Mouse (Mus musculus): ENCODE data around the gene Gigyf1. TPM values are rescaled to one million over a fixed set of nuclear protein-coding genes. Genes with fewer than 3 reads are reported as not detected.

The Gigyf1 gene
- 10 to 100 TPM; 32.0 to 32.8 TPM for total RNA-seq (2021)
- long read RNA-seq, experiment 1, partial matches to known transcripts = 7 of 18 reads
- long read RNA-seq, experiment 1, other reads (novel, unspliced or antisense) = 11 of 18 reads
- long read RNA-seq, experiment 2, partial matches to known transcripts = 0 of 1 reads
- long read RNA-seq, experiment 2, other reads (novel, unspliced or antisense) = 1 of 1 reads

DNA sequence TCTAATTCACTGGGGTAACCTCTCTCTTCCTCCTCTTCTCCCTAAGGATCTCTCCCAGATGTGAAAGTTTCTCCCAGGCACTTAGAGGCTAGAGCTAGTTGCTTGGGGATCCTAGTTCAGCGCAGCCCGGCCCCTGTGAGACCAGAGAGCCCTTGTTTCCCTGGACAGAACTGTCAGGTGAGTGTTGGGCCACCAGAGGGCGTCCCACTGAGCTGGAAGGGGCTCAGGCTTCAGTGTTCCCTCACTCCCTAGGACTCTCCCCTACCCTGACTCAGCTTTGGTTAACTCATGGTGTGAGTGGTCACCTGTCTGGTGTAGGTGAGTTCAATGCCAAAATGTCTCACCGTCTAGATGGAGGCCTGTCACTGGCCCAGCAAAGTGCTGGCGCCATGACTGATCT lies at the start of gene Gigyf1:
Gene Gigyf1 (plus strand): TSS at position 113 of the 400 bp plus-strand sequence.
- DNase-seq = peak; percentile 55 to 73

DNA sequence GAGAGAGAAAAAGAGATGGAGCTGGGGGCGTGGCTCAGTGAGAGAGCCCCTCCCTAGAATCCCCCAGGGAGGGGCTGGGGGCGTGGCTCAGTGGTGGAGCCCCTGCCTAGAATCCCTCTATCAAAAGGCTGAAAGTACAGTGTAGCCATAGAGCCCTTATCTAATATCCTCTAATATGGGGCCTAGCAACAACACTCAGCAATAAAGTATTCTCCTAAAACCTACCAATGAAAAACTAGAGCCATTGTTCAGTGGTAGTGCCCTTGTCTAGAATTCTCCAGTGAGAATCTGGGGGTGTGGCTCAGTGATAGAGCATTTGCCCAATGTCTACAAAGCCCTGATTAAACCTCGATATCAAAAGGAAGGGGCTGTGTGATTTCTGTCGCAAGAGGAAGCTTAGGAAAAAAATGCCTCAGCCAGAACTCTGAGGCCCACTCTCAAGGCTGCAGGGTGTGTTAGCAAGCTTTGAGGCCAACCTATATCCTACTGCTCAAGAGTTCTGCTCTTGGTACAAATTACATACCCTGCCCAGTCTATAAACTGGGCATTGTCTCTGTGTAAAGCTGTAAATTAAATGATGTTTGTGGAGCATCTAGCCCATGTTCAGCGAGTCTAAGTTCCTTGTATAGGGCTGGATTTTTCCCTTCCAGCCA lies 46.0 kb upstream of the Gigyf1 start:
- DNase-seq = no peak

DNA sequence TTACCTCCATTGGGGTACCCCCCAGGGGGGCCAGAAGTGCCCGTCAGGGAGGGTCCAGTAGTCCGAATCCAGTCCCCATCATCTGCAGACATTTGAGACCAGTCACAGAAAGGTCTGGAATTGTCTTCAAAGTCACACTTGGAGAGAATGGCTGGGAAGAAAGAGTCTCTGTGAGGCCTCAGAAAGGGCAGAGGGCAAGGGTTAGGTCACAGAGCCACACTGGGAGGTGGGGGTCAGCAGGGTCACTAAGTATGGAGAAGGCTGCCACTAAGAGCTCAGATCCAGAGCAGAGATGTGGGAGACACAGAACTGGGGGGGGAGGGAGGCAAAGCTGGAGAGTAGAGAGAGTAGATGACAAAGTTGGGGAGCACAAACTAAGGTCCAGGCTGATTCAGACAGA lies 44.0 kb upstream of the Gigyf1 start:
- DNase-seq = no peak

DNA sequence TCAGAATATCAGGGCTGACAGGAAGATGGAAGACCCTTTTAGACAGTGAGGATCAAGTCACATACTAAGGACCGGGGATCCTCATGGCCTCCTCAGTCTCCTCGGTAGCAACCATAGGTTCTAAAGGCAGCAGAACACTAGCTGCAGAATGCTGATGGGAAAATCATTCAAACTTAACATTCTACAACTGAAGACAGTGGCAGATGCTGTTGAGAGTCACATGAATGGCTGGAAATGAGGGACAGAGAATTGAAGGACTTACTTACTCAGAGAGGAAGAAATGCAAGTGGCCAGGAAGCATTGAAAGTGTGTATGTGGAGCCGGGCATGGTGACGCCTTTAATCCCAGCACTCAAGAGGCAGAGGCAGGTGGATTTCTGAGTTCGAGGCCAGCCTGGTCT lies 41.4 kb upstream of the Gigyf1 start, which contains the start of gene Zan:
Gene Zan (minus strand): TSS at position 101 of the 400 bp plus-strand sequence.
- no peak for DNase-seq

DNA sequence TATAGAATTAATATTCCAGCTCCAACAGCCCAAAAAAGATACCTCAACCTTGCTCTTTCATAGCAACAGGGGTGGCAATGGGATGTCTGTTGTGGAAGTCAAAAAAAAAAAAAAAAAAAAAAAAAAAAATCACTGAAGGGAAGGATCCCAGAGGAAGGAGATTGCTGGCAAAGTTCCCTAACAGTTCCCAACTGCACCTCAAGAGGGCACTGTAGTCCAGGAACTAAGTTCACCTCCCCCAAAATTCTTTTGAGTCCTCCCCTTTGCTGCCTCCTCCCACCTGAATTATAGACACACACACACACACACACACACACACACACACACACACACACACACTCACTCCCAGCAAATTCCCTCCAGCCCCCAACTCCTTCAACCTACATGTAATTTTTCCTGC lies 37.2 kb upstream of the Gigyf1 start:
- DNase-seq = peak; percentile 71 to 72

DNA sequence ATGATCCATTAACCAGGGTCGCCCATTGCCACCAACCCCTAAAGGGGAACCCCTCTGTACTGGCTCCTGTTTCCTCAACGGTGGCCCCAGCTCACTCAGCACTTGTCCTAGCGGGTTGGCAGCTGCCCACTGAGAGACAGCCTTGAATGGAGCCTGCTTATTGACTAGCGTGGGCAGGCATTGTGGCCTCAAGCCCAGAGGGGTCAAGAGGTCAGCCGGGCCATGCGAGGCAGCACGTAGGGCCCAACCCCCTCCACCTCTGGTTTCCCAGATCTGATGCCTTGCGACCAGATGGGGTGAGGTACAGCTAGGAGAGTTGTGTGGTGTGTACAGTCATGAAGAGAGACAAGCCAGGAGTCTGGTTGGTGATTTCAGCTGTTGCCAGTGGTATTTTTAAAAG lies 36.5 kb upstream of the Gigyf1 start:
- peak; percentile 50 to 57 for DNase-seq

DNA sequence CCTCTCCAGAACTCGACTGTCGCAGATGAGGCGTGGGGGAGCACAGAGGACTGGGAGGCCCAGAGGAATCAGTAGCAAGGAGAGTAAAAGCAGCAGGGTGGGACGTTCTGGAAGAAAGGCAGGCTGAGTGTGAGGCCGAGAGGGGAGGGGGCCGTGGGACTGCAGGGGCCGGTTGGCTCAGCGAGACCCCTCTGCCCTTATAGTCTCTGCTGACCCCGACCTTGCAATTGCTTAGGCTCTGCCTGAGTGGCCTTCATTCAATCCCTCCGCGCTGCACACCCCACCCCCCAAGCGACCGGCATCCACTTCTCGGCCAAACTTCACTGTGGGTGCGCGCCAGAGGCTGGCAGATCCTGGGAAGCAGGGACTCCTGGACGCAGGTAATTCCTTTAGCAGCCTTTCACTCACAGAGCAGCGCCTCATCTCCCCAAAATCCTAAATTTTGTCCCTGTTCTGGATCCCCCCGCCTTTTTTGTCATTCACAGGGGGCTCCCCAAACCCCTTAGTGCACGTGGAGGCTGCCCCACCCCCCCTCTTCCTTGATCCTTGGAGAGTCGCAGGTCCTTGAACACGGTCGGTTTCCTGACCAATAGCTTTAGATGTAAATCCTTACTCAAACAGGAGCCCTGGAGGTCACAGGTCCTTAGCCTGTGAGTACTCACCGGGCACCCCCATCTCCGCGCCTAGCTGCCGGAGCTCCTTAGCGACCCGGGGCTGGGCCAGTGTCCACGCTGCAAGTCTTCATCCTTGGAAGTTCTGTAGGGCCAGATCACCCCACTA lies 33.1 kb upstream of the Gigyf1 start:
- no peak for DNase-seq

DNA sequence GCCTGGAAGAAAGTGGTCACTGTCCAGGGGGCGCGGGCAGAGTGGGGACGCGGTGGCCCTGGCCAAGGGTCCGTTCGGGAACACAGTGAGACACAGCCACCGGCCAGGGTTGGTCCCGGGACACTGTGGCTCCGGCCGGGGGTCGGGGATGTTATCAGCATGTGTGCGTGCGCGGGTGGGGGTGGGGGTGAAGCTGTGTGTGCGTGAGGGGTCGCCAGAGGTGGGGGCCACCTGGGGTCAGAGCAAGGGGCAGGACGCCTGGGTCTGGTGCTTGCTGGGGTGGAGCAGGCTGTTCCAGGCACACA lies 32.5 kb upstream of the Gigyf1 start:
- DNase-seq = no peak

DNA sequence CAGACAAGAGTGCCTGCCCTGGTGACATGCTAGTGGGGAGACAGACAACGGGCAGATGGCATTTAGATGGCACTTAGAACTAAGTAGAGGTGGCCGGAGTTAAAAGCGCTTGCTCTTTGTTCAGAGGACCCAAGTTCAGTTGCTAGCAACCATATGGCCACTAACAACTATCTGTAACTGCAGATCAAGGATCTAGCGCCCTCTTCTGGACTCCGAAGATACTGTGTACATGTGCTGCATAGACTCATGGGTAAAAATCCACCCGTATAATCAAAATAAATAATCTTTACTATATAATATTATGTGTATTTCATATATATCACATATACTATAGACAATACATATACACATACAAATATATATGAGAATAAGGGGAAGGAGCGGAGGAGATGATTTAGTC lies 30.7 kb upstream of the Gigyf1 start:
- DNase-seq = no peak

DNA sequence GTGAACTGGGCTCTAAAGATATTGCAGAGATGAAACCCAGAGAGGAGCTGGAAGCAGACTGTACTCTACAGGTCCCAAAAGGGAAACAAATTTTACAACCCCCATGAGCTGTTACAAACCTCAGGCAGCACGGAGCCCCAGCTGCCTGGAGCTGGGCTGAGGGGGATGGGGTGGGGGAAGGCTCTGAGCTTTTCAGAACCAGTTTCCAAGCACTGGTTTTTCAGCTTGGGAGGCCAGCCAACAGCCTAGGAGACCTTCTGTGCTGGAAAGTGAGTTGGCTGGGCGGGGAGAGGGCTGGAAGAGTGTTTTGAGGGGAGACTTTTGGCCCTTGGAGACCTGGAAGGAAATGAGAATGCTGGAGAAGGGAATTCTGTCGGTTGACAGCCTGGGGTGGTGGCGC lies 26.8 kb upstream of the Gigyf1 start:
- no peak for DNase-seq

DNA sequence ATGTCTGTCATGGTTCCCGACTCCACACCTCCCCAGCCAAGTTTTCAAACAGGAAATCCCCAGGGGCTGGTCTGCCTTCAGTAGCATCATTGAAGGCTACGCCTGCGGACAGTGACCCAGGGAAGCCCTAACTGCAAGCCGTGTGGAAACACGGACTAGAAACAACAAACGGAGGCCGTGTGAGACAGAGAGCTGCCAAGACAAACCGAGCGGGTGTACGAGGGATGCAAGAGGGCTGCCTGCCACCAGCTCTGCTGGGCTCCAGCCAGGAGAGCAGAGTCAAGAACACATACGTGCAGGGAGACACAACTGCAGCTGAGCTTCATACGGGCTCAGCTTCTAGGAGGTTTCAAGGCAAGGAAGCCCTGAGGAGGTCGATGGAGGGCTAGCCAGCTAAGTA lies 24.5 kb upstream of the Gigyf1 start:
- DNase-seq = peak in 1 of 2 experiments; percentile 48

DNA sequence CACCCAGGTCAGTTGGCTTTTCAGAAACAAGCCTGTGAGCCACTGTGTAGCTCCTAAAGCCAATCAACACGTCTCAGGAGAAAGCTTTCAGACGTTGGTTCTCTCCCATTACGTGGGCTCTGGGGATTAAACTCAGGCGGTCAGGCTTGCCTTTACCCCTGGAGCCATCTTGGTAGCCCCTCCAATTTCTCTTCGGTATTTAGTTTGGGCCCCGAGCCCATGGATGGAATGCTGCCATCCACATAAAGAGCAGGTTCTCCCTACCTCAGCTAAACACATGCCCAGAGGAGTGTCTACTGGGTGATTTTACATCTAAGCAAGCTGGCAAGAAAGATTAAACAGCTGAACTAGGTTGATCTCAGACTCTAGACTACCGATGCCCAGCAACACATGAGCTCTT lies 18.2 kb upstream of the Gigyf1 start:
- DNase-seq = no peak

DNA sequence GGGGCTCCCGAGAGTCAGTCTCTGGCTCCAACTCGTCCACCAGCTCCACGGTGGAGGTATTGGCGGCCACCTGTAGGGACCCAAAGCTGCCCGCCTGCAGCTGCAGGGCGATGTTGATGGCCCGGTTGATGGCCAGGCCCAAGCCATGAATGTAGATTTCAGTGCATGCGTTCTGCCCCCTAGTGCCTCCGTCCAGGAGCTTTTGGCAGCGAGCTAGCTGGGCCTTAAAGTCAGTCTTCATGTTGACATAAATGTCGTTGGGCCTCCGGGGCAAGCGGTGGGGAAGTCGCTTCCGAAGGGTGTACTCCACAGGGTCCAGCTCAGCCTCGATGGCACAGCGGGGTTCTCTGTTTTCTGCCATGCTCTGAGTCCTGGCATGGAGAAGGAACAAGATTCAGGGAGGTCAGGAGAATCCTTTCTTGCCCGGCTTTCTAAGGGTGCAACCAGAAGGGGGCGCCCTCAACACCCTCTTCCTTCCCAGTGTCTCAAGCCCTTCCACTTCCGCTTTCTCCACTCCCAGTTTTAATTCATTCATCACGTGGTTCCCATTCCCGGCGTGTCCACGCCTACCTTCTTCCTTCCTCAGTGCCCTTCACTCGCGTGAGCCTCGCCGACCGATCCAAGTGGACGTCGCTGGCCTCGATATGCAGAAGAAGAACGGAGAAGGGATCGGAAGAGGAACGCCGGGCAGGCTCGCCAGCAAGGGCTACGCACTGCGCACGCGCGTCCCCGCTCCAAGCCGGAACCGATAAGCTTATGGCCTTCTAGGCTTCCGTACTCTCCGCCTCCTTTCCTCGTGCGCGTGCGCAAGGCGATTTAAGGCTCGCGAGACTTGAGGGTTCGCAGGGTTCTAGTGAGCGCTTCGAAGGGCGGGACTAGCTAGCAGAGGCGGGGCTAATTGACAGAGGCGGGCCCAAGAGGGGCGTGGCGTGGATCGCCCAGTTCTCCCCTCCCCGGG lies 16.4 kb upstream of the Gigyf1 start, which contains the start of gene Pop7:
Gene Pop7 (minus strand): TSS at position 810 of the 958 bp plus-strand sequence.
- peak; percentile 99 to 100 for DNase-seq

DNA sequence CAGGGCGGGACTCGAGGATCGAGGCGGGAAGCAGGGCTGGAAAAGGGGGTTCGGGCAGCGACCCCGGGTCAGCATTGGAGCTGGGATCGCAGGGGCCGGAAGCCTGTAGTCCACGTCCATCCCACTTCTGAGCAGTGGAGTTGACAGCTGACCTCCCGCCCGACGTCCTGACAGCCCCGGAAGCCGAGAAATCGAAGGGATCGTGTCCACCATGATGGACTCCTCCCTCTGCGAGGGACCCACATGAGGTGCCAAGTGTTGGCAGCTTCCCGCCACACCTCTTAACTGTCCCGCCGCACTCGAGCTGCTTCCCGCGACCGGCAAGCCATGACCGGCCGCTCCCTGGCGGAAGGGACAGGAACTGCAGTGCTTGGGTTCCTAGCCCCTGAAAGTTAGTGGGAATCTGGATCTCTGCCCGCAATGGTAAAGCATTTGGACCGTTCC lies 15.7 kb upstream of the Gigyf1 start:
- DNase-seq = peak; percentile 84 to 89

DNA sequence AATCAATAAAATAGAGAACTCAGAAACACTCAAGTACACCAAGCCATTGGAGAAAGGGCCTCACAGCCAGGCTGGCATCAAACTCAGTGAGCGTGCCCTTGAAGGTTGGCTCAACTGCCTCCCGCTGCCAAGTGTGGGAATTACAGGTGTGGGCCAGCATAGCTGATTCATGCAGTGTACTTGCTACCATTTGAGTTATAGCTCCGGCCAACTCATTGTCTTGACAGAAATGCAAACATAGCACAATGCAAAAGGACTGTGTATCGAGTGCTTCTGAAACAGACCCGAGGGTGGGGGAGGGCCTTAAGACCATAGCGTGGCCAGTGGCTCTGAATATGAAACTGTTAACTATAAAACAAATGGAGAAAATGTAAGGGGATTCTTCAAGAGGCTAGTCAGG lies 14.3 kb upstream of the Gigyf1 start:
- DNase-seq = peak in 1 of 2 experiments; percentile 51

DNA sequence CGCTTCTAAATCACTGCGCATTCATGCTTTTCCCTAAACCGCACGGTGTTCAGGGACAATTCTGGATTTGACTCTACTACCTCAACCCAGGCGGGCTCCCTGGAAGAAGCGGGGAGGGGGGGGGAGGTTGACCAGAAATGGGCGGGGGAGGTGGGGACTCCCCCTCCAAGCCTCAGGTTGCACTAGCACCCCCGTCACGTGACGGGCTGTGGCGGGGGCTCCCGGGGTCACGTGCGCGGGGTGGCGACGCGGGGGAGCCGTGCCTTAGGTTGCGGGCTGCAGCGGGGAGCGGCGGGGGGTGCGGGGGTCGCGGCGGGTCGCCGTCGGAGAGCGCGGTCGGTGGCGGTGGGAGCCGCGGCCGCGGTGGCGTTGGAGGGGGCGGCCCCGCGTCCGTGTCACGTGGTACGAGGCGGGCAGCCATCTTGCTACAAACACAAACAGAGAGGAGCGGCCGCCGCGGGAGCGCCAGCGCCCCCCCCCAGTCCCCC lies 8.3 kb upstream of the Gigyf1 start:
- peak; percentile 83 to 89 for DNase-seq

DNA sequence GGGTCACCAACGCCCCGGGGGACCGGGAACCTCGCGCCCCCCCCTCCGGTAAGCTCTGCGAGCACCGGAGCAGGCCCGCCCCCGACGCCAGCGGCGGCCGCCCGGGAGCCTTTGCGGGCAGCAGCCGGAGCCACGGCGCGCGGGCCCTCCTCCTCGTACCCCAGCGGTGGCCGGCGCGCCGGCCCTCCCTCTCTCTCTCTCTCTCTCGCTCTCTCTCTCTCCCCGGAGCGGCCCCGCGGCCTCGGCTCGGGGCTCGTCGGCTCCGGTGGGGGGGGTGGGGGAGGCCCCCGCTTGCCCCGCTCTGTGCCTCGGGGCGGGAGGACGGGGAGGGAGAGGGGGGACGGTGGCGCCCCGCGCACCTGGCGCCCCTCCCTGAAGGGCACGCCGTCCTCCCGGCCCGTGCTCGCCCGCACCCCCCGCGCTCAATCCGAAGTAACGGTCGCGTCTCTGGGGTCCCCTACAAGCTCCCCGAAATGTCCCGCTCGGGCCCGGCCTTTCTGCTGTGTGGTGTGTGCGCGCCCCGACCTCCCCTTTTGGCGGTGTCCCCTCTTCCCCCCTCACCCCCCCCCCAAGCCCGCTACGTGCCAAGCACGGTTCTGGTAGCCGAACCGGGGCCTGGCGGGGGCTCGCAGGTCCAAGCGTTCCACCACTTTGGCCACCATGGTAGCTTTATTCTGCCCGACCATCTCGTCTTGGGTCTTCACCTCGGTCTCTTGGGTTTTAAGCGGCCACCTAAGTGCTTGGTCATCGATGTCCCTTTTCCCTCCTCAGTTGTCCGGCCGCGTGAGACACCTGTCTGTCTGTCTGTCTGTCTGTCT lies 7.6 kb upstream of the Gigyf1 start:
- no peak for DNase-seq

DNA sequence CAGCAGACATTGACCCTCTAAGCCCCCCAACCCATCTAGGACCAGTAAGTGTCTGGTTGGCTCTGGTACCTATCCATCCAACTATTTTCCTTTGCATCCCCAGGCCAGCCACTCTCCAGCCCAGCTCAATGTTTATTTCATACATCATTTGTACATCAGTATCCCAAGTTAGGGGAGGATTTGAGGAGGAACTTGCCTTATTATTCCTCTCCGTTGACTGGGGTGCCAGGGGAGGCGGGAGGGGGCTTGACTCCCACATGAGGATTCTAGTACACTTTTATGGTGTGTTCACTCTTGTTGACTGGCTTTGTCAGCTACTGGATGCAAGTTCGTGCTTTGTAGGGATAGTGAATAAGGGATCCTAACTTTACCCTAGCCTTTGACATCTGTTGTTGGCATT lies 6.6 kb upstream of the Gigyf1 start:
- no peak for DNase-seq

DNA sequence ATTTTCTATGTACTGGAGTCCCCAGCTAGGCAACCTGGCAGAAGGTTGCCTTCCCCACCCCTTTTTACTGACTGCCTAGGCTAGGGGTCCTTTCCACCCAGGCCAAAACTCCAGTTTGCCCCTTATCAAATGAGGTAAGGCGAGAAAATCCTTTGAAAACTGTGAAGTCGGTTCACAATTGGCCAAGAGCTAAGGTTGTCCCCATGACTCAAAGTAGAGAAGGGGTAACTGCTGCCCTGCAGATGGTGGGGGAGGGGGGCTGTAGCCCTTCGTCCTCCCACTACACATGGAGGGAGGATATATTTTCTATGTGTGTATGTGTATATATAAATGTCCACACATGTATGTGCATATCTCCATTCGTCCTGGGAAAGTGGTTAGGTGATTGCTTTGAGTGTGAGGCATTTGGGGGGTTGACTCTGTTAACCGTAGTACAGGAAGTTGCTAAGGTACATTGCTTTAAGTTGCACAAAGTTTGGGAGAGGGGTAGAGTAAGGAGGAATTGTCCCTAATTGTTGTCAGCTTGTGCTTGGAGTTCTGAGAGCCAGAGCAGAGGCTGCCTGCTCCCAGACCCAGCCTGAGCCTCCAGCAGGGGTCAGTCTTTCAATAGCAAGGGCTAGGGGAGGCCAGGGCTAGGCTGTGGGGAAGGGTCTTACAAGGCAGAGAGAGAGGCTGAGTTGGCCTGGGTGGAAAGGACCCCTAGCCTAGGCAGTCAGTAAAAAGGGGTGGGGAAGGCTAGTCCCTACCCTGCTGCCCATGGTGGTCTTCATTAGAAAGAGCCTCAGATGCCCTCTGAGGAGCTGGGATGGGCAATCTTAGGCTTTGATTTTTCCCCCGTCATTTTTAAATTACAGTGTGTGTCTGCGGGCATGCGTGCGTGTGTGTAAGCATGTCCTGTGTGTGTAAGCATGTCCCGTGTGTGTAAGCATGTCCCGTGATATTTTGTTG lies 5.2 kb upstream of the Gigyf1 start:
- DNase-seq = peak; percentile 45 to 72
